Mouse (Mus musculus) megakaryocyte progenitor cell, adult 5-6 weeks (primary cell): ENCODE results near the gene Bcl9. TPM values are rescaled to one million over a fixed set of nuclear protein-coding genes. Genes with fewer than 3 reads are reported as not detected.

Source experiments
- ATAC-seq: replicated peaks from 2 replicates; pipeline ENCODE4 v1.8.0; 2016; ENCODE audit warnings: mild to moderate bottlenecking, moderate TSS enrichment, inconsistent platforms; ENCODE audit not compliant: poor library complexity
- total RNA-seq, 2 experiments: library from RNA; stranded (forward) in 1 of 2; stranded (reverse) in 1 of 2; fragments of 157-497, 149-512 nt in 1 of 2; fragments of 200-1000 nt in 1 of 2; gene quantifications; 2 replicates each; pipeline versions ENCODE4 v1.2.3 to v1.2.4; 2015 to 2017

The Bcl9 gene
- total RNA-seq, 2 experiments from 2014 or later: 6.5 to 20.1 TPM

DNA sequence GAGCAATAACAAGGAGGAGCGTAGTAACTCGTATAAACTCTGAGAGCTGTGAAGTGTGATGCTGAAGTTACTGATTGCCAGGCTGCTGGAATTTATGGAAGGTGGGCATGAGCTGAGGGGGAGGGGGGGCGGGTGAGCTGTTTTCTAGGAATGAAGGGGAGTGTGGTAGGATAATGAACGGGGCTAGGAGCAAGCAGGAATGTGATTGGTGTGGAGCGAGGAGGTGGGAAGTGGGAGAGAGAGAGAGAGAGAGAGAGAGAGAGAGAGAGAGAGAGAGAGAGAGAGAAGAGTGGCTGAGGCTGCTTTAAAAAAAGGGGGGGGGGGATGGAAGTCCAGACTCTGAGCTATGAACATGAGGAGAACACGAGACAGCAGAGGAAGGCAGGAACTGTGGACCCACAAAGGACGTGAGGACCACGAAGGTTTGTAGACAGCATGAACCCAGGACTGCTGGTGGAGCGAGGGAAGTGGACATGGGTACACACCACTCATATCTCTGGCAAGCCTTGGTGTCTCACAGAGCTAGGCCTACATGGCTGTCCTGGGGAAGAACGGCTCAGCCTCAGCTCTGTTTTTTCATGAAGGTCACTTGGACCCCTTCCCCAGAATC is 1.2 kb upstream of the Bcl9 start:
- no peak for ATAC-seq

DNA sequence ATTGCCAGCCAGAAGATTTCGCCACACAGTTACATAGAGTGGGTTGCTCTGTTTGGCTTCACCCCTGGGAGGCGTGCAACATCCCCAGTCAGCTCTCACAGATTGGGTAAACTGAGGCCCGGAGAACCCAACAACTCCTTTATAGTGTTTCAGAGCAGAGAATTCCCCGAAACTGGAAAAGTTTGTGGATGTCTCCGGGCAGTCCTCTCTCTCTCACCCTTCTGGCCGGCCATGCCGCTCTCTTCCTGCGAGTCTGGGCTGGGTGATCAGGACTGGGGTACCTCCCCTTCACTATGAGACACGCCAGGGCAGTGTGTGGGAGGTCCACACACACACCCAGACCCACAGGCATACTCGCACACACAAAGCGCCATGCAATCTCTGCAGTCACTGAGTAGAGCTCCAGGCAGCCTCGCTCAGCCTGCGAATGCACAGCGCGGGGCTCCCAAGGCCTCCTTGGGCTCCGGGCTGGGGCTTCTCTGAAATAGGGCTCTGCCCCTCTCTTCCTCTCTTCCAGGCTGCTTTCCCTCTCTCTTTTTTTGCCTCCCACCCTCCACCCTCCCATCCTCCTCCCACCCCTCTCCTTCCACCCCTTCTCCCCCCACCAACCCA is 670 bp downstream of the Bcl9 start:
- ATAC-seq: peak; percentile 13

DNA sequence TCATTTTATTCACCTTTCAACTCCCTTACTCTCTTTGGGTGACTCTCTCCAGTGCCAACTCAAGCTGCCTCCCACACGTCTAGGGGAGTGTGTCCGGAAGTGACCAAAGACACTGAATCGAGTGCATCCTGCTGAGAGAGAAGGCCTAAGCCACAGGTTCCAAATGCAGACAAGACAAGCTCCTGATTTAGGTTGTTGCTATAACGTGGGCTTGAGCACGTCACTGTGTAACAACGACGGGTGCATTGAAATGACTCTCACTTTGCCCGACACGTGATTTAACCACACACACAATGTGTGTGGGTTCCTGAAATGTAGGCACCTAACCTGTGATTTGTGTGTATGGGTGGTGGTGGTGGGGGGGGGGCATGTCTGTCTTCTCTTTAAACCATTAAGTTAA is 3.4 kb downstream of the Bcl9 start:
- ATAC-seq: no peak

GRCm38 (mm10) chr3:97284878-97285277 is 12.8 kb downstream of the Bcl9 start:
- no peak for ATAC-seq

- ATAC-seq: no peak
These were observed 13.7 kb downstream of the Bcl9 start for GRCm38 (mm10) chr3:97284056-97284455.

DNA sequence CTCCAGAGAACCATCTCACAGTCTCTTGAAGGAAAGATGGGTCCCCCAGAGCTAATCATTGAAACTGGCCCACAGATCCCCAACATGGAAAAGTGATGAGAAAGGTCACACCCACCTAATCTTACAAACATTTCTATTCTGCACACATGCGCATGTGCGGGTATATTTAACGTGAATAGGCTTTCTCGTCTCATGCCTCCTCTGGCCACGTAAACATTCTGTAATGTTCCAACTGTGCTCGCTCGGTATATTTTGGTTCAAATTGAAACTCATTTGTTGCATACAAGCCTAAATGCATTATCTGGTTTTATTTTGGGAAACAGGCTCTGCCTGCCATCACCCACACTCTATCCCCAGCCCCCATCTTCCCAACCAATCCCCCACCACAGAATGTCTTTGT is 16.3 kb downstream of the Bcl9 start:
- no peak for ATAC-seq

- ATAC-seq: no peak
These were observed 22.0 kb downstream of the Bcl9 start for GRCm38 (mm10) chr3:97275708-97276107.

GRCm38 (mm10) chr3:97274516-97275230 is 23.0 kb downstream of the Bcl9 start:
- no peak for ATAC-seq

DNA sequence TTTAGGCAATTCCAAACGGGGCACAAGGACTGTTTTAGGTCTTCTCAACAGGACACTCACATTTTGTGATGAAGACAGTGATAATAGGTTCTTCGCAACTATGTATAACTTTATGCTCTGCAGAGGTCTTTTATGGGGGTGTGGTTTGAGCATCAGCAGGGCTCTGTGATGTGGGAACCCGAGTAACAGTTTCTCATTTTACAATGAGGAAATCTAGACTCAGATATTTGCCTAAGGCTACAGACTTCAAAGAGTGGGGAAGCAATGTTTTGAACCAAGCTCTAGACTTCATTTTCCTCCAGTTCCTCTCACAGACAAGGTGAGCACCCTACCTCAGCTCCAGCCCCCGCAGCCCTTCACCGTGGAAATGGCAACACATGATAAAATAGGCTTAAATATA is 23.8 kb downstream of the Bcl9 start:
- ATAC-seq: no peak

- no peak for ATAC-seq
These were observed 31.9 kb downstream of the Bcl9 start for GRCm38 (mm10) chr3:97265667-97266415.

DNA sequence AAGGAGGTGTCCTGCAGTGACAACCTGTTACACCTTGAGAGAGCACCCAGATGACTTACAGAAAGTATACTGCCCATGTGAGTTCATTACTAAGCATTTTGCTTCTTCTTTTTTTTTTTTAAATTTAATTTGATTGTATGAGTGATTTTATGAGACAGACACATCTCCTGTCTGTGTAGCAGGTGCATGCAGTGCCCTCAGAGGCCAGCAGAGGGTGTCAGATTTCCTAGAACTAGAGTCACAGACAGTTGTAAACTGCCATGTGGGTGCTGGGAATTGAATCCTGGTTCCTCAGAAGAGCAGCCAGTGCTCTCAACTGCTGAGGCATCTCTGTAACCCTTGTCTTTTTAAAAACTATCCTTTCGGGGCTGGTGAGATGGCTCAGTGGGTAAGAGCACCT is 35.5 kb downstream of the Bcl9 start:
- ATAC-seq: no peak

GRCm38 (mm10) chr3:97255706-97256339 is 41.9 kb downstream of the Bcl9 start:
- ATAC-seq: peak; percentile 50

DNA sequence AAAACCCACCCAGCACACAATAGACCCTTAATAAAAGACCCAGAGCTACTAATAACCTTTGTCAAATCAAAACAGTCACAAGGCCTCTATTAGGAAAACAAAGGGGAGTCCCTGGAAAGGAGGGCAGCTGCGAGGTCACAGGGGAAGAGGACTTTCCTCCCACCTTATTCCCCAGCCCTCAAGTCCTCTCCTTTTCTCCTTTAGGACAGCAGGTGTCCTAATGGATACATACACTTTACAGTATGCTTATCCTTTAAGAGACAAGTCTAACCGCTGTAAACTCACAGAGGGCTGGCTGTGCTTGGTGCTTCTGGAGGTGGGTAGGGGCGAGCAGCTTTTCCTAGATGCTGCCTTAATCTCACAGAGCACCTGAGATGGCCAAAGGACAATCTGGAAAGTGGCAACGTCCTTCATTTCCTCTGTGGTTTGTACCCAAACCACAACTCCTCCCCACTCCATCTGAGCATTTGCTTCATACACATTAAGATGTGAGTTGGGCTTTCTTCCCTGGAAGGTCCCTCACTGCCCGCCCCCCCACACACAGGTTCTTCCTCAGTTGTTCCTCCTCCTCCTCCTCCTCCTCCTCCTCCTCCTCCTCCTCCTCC is 42.8 kb downstream of the Bcl9 start:
- peak; percentile 78 for ATAC-seq

DNA sequence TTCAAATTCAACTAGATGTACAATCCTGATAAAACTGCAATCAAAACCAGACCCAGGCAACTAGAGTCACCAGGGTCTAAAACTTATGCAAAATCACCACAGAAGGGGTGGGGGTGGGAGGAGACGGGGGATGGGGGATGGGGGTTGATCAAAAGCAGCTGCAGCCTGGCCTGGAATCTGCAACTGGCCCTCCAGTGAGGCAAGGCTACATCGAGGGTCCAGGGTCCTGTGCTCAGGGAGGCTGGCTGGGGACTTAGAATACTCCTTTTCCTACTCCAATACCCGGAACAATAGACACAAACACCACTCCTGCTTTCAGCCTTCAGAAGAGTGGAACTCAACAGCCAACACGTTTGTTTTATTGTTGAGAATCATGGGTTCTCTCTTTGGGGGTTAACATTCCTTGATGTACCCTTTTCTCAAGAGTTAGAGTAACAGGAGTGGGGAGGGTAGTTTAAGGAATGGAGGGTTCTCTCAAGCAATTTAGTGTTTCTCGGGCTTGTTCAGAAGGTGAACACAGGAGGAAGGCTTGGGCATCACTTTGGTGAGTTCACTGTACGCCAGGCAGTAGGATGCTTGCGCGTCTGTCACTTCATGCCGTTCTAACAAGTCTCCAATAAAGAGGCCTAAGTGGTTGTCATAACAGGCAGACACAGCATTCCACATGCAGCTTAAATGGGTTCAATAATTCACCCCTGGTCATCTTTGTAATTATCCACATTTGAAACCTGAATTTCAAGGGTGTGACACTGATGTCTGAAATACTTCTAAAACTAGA is 43.7 kb downstream of the Bcl9 start:
- no peak for ATAC-seq

DNA sequence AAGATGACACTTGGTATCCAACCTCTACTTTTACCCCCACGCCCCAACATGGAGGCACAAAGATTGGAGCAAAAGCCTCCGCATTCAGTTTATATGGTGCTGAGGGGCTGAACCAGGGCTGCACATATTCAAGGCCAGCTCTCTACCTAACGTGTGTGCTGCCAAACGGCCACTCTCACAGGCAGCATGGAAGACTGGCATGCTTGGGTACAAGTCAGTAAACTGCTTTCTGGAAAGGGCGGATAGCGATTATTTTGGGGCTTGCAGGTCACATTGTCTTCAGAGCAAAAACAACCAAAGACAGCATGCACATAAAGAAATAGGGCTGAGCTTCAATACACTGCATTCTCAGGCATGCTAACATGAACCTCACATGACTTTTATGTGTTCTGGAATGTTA is 44.8 kb downstream of the Bcl9 start:
- no peak for ATAC-seq

GRCm38 (mm10) chr3:97242629-97243167 is 55.0 kb downstream of the Bcl9 start:
- no peak for ATAC-seq

DNA sequence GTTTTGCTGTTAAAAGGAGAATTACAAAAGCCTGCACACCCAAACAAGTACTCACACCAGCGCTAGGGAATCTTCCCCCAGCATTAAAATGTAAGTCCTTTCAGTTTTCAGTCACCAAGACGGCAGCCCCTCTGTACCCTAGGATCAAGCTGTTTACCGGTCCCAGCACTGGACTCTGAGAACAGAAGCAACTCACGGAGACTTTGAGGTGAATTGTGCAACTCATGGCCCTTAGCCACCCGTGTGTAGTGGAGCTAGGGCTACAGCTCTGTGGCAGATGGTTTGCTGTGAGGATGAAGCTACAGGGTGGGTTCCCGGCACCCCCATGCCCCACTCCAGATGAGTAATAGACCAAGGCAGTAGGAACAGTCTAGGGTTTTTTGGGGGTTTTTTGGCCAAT is 55.9 kb downstream of the Bcl9 start:
- ATAC-seq: no peak

DNA sequence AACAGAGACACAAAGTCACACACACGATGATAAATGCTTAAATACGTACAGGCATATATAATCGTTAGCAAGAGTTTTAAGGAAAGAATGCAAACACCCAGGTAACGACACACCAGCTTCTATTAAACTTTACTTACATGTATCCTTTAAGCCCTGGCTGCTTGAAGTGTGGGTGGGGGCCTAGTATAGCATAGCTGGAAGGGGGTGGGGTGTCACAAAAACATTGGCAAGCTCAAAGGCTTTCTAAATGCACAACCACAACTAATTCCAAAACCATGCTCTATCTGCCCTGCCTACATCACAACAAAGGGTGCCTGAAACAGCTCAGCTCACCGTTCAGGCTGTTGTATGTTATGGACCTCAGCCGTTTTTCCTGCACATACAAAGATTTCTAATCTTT is 57.9 kb downstream of the Bcl9 start:
- no peak for ATAC-seq

- ATAC-seq: no peak
These were observed 58.4 kb downstream of the Bcl9 start for GRCm38 (mm10) chr3:97239316-97239715.

DNA sequence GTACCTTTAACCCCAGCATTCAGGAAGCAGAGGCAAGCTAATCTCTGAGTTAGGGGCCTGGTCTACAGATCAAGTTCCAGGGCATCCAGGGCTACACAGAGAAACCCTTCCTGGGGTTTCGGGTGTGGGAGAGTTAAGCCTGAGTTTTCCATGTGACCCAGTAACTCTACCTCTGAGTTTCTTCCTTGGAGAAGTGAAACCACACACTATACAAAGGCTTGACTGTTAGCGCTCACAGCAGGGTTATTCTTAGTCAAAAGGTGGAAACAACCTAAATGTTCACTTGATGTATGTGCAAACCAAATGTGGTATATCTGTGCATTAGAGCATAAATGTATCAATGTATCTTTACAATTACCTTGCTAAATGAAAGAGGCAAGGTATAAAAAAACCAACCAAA is 59.2 kb downstream of the Bcl9 start:
- peak; percentile 54; the same call in 1 of the 2 replicates for ATAC-seq
